Mouse (Mus musculus): Measurements from ENCODE around the gene Olfr308.
"Not testable (repeated sequence)": the region's sequence is repeated elsewhere in the genome, so short reads cannot be mapped to it uniquely, and the experiment has no call there.

The Olfr308 gene

DNA sequence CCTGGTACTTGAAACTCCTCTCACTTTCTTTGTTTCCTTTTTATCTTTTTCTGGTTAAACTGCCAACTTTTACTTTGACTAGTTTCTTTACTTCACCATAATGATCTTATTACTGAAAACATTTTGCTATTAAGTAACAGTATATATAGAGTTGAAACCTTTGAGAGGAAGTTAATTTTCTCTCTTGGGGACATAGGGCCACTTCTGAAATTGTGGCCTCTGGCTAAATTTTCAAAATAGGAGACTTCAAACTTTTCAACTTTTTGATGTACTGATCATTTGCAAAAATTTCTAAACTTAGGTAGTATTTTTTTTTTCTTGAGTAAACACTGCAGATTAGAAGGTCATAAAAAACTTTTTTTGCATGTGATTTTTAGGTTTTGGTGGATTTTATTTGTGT, at the start of gene Olfr308:
Olfr308 (minus strand) TSS at position 101 of the 400 bp plus-strand sequence.
- DNase-seq (ENCODE audit: extremely low read depth, low read depth, low spot score): no peak

DNA sequence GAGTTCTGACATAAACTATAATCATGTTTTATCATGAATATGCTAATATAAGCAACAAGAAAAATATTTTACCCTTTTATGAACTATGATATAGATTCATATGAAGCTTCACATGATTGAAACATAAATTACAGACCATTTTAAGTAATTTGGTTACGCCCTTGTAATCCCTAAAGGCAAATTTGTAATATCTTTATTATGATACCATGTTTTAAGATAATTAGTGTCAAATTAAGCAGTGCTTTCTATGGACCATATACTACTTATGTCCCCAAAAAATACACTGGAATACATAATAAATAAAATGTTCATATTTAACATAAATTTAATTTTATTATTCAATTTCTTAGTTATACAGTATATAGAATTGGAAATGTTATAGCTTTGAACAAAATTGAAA, 41.4 kb upstream of the Olfr308 start, which contains the start of gene Olfr305:
Olfr305 (minus strand) TSS at position 101 of the 400 bp plus-strand sequence.
- DNase-seq (ENCODE audit: extremely low read depth, low read depth, low spot score): no peak

DNA sequence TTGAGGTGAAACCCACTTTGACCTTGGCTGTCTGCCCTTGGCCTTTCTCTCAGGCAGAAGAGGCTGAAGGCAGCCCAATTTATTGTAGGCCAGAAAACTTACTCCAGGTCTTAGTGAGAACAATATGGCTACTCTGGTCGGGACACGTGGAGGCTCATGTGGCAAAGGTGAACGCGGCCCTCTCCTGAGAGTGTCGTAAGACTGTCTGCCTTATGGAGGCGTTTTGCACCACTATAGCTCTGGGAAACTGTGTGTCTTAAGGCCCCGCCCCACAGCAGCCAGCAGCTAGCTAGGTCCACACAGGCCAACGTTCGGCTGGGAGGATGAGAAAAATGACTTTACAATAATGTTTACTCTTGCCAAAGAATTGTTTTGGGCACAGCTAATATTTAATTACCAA, 20.9 kb upstream of the Olfr308 start:
- DNase-seq (ENCODE audit: extremely low read depth, low read depth, low spot score): not testable (repeated sequence)

DNA sequence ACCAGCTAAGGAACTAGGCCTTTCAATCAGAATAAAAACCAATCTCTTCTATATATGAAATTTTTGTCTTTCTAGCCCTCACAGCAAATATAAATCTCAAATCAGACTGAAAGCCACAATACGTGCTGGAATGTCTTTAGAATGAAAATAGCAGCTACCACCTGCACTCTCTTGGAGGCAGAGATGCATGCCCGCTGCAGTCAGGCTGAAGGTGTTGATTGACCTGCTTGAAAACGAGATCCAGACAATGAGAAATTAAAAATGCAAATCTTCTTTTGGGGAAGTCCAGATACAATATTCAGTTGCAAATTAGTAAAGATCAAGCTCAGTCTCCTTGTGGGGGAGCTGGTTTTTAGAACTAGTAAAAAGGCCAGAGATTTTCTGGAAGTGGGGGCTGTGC, 18.8 kb upstream of the Olfr308 start:
- no peak for DNase-seq (ENCODE audit: extremely low read depth, low read depth, low spot score)

DNA sequence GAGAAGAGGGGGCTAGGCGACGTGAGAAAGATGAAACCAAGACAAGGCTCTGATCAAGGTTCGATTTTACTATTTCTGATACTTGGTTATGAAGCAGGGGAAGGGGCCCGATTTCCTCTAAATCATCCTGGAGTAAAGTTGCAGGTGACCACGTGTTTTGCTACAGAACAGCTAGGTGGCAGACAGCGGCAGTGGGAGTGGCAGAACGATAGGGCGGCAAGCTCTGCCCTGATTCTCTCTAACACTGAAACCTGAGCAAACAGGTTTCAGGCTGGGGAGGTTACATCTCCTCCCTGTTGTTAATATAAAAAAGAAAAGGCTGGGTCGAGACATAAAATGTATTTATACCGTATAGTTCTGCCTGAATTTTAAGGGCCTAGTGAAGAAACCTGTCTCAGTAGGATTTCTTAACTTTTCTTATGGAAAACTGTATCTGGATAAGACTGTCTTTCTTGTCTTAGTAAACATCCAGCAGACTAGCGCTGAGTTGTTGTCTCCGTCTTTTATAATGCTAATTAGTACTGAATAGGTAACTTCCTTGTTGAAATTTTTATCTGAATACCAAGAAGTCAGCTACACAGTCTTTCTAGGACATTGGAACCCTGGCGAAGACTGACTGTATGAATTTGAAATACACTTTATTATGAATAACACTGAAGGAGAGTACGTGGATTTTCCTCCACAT, 17.6 kb upstream of the Olfr308 start:
- DNase-seq (ENCODE audit: extremely low read depth, low read depth, low spot score): no peak

DNA sequence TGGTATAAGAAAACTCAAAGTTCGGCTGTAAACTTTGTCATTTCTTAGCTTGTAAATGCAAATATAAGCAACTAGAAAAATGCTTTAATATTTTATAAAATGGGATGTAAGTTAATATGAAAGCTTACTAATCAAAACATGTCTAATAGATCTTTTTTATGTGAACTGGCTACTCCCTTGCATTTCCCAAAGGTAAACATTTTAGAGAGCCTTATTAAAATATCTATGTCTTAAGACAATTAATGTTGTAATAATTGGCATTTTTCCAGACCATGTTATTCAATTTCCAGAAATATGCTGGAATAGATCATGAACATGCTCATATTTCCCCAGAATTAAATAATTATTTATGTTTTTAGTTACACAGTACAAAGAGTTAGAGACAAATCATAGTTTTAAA, 12.1 kb upstream of the Olfr308 start, which contains the start of gene Olfr307:
Olfr307 (minus strand) TSS at position 101 of the 400 bp plus-strand sequence.
- no peak for DNase-seq (ENCODE audit: extremely low read depth, low read depth, low spot score)

DNA sequence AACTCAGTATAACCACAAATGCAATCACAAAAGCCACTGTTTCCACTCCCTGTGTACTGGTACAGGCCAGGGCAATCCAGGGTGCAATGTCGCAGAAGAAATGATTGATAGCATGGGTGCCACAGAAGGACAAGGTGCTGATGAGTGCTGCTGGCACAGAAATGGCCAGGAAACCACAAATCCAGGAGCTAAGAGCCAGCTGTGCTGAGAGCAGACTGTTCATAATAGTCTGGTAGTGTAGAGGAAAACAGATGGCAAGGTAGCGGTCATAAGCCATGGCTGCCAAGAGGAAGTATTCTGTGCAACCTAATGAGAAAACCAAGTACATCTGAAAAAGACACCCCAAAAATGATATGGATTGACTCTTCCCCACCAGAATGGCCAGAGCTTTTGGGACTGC, 4.1 kb downstream of the Olfr308 start:
- no peak for DNase-seq (ENCODE audit: extremely low read depth, low read depth, low spot score)

DNA sequence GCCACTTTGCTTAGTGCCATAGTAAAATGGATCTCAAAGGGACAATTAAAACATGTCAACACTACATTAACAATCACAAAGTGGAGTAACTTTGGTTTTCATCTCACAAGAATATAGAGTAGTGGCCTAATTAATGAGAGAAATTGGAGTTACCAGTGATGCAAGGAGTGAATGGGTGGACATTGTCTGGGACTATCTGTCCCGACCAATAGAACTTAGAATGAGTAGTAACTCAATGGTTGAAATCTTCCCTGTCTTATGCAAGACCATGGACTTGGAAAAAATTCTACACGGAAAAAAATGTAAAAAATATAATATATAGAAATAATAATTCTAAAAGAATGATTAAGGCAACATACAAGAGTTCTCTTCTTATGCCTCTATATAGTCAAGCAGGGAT, 11.8 kb downstream of the Olfr308 start, which contains the start of gene Olfr309:
Olfr309 (minus strand) TSS at position 101 of the 400 bp plus-strand sequence.
- DNase-seq (ENCODE audit: extremely low read depth, low read depth, low spot score): no peak

DNA sequence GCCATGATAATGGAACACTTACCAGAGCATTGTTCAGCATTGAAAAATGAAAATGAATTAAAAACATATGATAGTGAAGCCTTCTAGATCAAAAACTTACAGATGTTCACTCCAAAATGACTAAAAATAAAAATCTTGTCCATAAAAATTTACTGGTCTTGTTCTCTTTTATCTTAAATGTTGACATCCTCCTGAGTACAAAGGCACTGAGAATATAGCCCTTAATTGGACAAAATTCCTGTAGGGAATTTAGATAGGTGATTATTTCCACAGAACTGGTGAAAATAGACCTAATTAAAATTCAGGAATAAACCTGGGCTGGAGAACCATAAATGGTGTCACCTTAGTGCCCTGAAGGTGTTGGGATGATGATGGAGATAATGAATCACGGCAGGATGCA, 48.4 kb downstream of the Olfr308 start, which contains the start of gene Olfr310:
Olfr310 (minus strand) TSS at position 101 of the 400 bp plus-strand sequence.
- no peak for DNase-seq (ENCODE audit: extremely low read depth, low read depth, low spot score)
